Mouse (Mus musculus): ENCODE measurements around the gene Akp3.
A peak's percentile ranks its signal among the peaks of the same experiment; 100 is the strongest.

The Akp3 gene

DNA sequence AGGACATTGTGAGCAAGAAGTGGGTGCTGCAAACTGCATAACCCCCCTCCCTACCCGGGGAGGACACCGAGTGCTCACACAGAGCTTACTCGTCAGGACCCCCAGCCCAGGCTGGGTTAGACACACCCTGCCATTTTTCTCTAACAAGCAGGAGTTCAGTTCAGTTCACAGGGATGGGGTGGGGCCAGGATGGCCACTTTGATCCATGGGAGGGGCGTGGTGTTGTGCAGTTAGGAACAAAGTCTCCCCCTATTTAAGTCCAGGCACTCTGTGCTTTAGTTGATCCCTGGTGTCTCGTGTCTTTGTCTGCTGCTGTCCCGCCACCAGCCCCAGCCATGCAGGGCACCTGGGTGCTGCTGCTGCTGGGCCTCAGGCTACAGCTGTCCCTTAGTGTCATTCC lies at the start of gene Akp3:
Akp3 (plus strand) TSS at position 301 of the 400 bp plus-strand sequence.
- no peak for DNase-seq

GRCm38 (mm10) chr1:87086196-87086595 lies 38.6 kb upstream of the Akp3 start:
- DNase-seq, result no peak

GRCm38 (mm10) chr1:87086964-87087363 lies 37.8 kb upstream of the Akp3 start:
- no peak for DNase-seq

GRCm38 (mm10) chr1:87089251-87089650 lies 35.5 kb upstream of the Akp3 start:
- no peak for DNase-seq

- no peak for DNase-seq
These were observed 34.9 kb upstream of the Akp3 start, which contains the start of gene Alppl2 for GRCm38 (mm10) chr1:87089828-87090227. Gene Alppl2, minus strand, starts transcription at chr1:87089928.

DNA sequence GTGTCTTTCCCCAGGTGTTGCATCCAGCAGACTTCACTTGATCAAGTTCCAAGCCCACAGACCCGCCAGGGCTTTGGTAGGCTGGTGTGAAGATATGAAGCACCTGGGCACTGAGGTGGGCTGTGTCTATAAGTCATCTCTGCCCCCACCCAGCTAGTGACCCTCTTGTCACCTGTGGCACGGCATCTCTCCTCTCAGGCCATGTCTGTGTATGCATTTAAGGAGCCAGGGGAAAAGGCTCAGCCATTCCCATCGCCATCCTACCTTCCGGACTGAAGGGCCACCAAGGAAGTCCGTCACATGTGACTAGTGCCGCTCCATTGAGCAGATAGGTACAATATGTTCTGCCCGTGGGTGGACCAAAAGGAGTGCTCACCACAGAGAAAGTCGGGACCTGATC lies 29.1 kb upstream of the Akp3 start:
- DNase-seq, result no peak

GRCm38 (mm10) chr1:87098358-87098975 lies 26.3 kb upstream of the Akp3 start:
- DNase-seq, result peak; percentile 32 to 40

DNA sequence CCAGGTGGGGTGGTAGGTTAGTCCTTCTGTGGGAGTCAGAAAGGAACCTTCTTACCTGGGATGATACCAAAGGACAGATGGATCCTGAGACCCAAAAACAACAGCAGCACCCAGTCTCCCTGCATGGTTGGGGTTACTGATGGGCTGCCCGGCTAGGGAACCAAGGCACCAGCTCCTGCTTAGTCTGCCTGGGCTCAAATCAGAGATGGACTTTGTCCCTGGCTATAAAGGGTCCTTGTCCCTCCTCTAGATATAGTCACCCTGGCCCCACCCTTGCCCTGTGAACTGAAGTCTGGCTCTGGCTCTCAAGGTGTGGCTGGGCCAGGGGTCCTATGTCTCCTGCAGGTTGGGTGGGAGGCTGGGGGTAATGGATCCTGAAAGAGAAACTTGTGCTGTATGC lies 23.4 kb upstream of the Akp3 start, which contains the start of gene Alpi:
Alpi (minus strand) TSS at position 196 of the 400 bp plus-strand sequence.
- DNase-seq, result no peak

DNA sequence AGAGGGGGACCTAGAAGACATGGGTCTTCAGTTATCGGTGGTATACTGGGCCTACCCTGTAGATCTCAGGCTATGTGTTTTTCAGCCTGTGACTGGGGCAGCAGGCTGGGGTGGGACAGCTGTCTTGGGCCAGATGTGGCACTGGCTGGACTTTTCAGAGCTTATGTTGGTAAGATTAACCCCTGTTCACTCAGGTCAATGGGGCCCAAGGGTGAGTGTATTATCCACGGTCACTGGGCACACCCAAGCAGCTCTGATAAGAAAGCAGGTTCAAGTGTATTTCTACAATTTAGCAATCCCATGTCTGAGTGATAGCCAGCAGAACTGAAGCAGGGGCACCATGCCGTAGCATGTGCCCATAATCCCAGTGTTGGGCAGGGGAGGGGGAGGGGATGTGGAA lies 22.7 kb upstream of the Akp3 start:
- DNase-seq, result no peak

GRCm38 (mm10) chr1:87103936-87104335 lies 20.8 kb upstream of the Akp3 start:
- DNase-seq, result no peak

DNA sequence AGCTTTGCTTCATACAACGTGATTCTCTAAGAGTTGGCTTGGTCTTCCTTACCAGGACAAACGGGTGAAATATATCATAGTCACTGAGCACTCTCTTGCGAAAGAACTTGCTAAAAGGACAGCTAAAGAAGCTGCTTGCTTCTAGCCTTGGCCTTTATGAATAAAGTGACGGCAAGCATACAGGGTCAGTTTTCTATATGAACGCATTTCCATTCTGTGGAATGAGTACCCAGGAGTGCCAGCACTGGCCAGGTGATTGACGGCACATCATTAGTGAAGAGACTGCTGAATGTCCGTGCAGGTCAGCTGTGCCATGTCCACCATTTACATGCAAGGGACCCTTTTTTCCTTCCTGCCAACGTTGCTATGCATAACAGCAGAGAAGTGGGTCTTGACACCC lies 18.2 kb upstream of the Akp3 start:
- DNase-seq, result no peak

DNA sequence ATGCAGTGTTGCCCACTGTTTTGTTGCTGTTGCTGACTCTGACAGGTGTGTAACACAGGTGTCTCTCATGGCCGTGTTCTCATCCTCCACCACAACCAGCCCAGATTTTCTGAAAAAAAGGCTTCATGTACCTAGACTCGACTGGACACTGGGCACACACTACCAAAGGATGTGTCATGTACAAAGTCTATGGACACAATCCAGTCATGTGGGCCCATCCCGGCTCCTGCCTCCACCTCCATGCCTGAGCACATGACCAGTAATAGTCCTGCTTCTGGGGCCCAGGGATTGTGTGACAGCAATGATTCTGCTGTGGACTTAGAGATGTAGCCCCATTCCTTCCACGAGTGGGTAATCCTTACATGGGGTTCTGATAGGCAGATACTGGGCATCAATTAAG lies 16.2 kb upstream of the Akp3 start:
- DNase-seq, result no peak

GRCm38 (mm10) chr1:87111719-87112354 lies 12.9 kb upstream of the Akp3 start:
- peak in 1 of 2 experiments; percentile 16 for DNase-seq

GRCm38 (mm10) chr1:87114784-87115183 lies 10.0 kb upstream of the Akp3 start:
- DNase-seq, result no peak

GRCm38 (mm10) chr1:87127206-87128030 lies 2.6 kb downstream of the Akp3 start:
- peak; percentile 20 to 25 for DNase-seq

DNA sequence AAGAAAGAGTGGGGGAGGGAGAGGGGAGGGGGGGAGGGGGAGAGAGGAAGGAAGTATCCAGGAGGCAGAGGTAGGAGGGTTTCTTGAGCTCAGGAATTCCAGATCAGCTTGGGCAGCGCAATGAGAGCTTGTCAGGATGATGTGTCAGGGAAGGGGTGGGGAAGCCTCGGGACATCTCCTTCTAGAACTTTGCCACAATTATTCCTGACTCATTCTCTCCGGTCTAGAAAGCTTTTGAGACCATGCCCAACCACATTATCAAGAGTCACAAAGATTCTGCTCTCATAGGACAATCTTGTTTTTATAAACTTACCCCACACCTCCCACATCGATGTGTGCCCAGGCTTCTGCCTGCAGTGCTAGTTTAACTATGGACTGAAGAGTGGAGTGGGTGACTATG lies 7.0 kb downstream of the Akp3 start:
- no peak for DNase-seq

- DNase-seq, result no peak
These were observed 16.8 kb downstream of the Akp3 start for GRCm38 (mm10) chr1:87141550-87141949.

GRCm38 (mm10) chr1:87142456-87142855 lies 17.7 kb downstream of the Akp3 start:
- DNase-seq, result no peak

DNA sequence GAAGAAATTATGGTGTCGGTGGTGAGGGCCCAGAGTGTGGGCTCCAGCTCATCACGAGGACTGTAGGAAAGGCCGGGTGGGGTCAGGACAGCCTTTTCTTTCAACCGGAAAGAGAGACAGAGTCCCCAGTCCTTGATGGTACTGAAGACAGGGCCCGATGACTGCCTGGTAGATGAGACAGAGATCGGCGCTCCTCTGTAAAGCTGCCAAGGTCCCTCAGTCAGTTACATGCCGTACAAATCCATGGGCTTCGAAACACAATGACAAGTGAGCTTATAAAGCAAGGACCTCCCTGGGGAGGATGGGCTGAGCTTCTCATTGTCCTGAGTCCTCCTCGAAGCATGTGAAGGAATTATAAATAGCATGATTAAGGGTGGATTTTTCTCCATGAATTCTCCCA lies 18.4 kb downstream of the Akp3 start:
- DNase-seq, result no peak

- DNase-seq, result no peak
These were observed 24.6 kb downstream of the Akp3 start for GRCm38 (mm10) chr1:87149422-87149821.

DNA sequence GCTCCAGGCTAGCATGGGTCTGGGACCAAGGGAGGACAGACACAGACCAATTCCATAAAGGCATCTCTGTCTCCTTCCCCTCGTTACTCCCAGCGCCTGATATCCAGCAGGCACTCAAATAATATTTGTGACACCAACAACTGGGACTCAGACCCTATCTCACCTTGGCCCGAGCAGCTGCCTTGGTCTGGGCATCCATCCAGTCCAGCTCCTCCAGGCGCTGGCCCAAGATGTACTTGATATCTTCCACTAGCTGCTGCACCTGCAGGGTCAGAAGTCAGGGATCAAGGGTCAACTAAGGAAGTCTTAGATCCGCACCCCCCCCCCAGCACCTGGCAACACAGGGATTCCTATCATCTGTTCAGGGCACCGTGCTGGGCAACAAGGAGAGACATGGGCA lies 26.5 kb downstream of the Akp3 start:
- DNase-seq, result no peak

GRCm38 (mm10) chr1:87153776-87154500 lies 29.2 kb downstream of the Akp3 start:
- no peak for DNase-seq

- no peak for DNase-seq
These were observed 29.8 kb downstream of the Akp3 start for GRCm38 (mm10) chr1:87154501-87155120.

Data from thymus, postnatal 36 days (tissue).